Mouse (Mus musculus) liver, embryonic 14.5 days (tissue): ENCODE measurements around the gene Pip5k1c.

Experiments used
- CTCF ChIP-seq: IDR thresholded peaks from 2 replicates; pipeline ENCODE4 v1.5.1; 2016; ENCODE audit warnings: antibody characterized with exemption, low read depth, control low read depth
- EP300 ChIP-seq: IDR thresholded peaks from 2 replicates; pipeline ENCODE4 v1.6.1; 2016; ENCODE audit warnings: antibody characterized with exemption, low read depth

DNA sequence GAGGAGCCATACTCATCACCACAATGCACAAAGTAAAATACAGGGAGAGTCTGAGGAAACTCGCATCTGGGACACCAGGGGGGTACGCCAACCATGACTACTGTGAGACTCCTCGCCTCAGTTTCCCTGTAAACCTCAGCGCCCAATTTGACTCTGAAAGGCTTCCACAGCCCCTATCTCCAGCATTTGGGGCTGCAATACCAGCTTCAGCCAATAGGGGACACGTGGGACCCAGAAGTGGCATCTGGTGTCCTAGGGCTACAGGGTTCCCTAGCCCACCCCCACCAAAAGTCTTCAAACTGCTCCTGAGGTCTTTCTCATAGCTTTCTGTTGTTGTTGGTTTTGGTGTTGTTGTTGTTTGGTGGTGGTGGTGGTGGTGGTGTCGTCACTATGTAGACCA is 4.2 kb upstream of the Pip5k1c start:
- peak; percentile 80 for TF ChIP-seq CTCF
- TF ChIP-seq EP300: no peak
